Mouse (Mus musculus) testis, adult 2 months (tissue): ENCODE measurements around the gene Slc5a6.

ENCODE experiments used
- CTCF ChIP-seq: fragments of 200-500 bp; IDR thresholded peaks from 2 replicates; pipeline ENCODE4 v1.5.1; 2012; ENCODE audit warnings: low read depth, mild to moderate bottlenecking, inconsistent platforms, low read length, moderate library complexity; ENCODE audit not compliant: control insufficient read depth, insufficient read depth, insufficient replicate concordance
- POLR2A ChIP-seq: fragments of 200-500 bp; IDR thresholded peaks from 2 replicates; pipeline ENCODE4 v1.6.1; 2012; ENCODE audit warnings: low read depth, mild to moderate bottlenecking, inconsistent platforms, low read length, moderate library complexity; ENCODE audit not compliant: control insufficient read depth

DNA sequence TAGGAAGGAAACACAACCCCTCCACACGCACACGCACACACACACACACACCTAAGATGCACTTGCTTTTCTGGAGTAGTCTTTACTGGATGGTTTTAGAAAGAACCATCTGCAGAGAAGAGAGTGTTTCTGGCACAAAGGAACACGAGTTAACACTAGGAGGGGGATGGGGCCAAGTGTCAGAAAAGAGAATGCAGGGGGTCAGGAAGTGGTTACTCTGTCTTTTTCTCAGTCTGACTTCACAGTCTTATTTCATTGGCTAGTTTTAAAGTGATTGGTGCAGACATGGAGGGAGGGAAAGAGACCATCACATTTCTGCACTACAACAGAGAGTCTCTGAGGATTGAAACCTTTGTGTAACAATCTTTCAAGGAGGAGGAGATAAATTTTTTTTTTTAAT is 36.0 kb downstream of the Slc5a6 start:
- TF ChIP-seq CTCF (no peak), POLR2A (no peak)
